Mouse (Mus musculus): Measurements from ENCODE around the gene Adgrb2.

- TF ChIP-seq CHD2 (IDR thresholded peaks at IDR 0.05; ENCODE audit: low read depth, low read length) (no peak), ZNF384 (IDR thresholded peaks at IDR 0.05; ENCODE audit: low read depth, low read length) (no peak), HCFC1 (IDR thresholded peaks at IDR 0.05; ENCODE audit: borderline replicate concordance, insufficient read depth, low read length) (no peak), MAFK (IDR thresholded peaks at IDR 0.05; ENCODE audit: insufficient read depth, low read depth, low read length) (no peak)
These were observed 7.4 kb upstream of the Adgrb2 start for GRCm38 (mm10) chr4:129977256-129977655.
